Mouse (Mus musculus): ENCODE results near the gene Uqcc1. TPM values are rescaled to one million over a fixed set of nuclear protein-coding genes. Genes with fewer than 3 reads are reported as not detected.

Gene Uqcc1
- polyA plus RNA-seq, 1 experiment = 12.1 TPM

- TF ChIP-seq POLR2A (IDR thresholded peaks at IDR 0.05; ENCODE audit: low read depth, low read length) = no peak
- no peak for TF ChIP-seq CTCF (IDR thresholded peaks at IDR 0.05; ENCODE audit: extremely low read depth, insufficient read depth, insufficient read length, insufficient replicate concordance)
- no peak overlapping the region for H3K27ac ChIP-seq (ENCODE audit: insufficient read depth, low read length)
- DNase-seq (ENCODE audit: low read depth in 1 of 2, low spot score in 2 of 2) = no peak
- H3K36me3 ChIP-seq (ENCODE audit: control insufficient read depth, insufficient read depth, low read length) = peaks cover 7% of the 10 kb centered on the region; the same call in 1 of the 2 replicates
- H3K4me3 ChIP-seq (ENCODE audit: extremely low read depth, insufficient read depth, insufficient read length) = no peak overlapping the region
- H3K27me3 ChIP-seq (ENCODE audit: control insufficient read depth, insufficient read depth, low read length) = no peaks in the 10 kb centered on the region
- WGBS = 96% methylated on average over 13 of the region's 13 CpGs
- no peaks in the 10 kb centered on the region for H3K4me1 ChIP-seq (ENCODE audit: control insufficient read depth, insufficient read depth, insufficient read length)
Observed at GRCm38 (mm10) chr2:155894307-155895045, 35.6 kb downstream of the Uqcc1 start.

- 97% methylated on average over 12 of the region's 12 CpGs for WGBS
Observed at GRCm38 (mm10) chr2:155886776-155887175, 43.3 kb downstream of the Uqcc1 start.

GRCm38 (mm10) chr2:155885271-155885697 lies 44.8 kb downstream of the Uqcc1 start:
- WGBS = 94% methylated on average over 10 of the region's 10 CpGs
- TF ChIP-seq POLR2A (IDR thresholded peaks at IDR 0.05; ENCODE audit: low read depth, low read length) (no peak), CTCF (IDR thresholded peaks at IDR 0.05; ENCODE audit: extremely low read depth, insufficient read depth, insufficient read length, insufficient replicate concordance) (no peak)
- peaks cover 7% of the 10 kb centered on the region for H3K36me3 ChIP-seq (ENCODE audit: control insufficient read depth, insufficient read depth, low read length)

More at GRCm38 (mm10) chr2:155886776-155887175, 43.3 kb downstream of the Uqcc1 start:
- no peak overlapping the region for H3K27ac ChIP-seq (ENCODE audit: insufficient read depth, low read length)
- no peaks in the 10 kb centered on the region; the same call in 1 of the 2 replicates for H3K4me1 ChIP-seq (ENCODE audit: control insufficient read depth, insufficient read depth, insufficient read length)
- H3K27me3 ChIP-seq (ENCODE audit: control insufficient read depth, insufficient read depth, low read length) = no peaks in the 10 kb centered on the region
- no peak overlapping the region for H3K4me3 ChIP-seq (ENCODE audit: extremely low read depth, insufficient read depth, insufficient read length)
- TF ChIP-seq POLR2A (IDR thresholded peaks at IDR 0.05; ENCODE audit: low read depth, low read length) (no peak), CTCF (IDR thresholded peaks at IDR 0.05; ENCODE audit: extremely low read depth, insufficient read depth, insufficient read length, insufficient replicate concordance) (no peak)
- H3K36me3 ChIP-seq (ENCODE audit: control insufficient read depth, insufficient read depth, low read length) = peaks cover 6% of the 10 kb centered on the region
- DNase-seq (ENCODE audit: low read depth in 1 of 2, low spot score in 2 of 2) = no peak

GRCm38 (mm10) chr2:155882087-155882486 lies 48.0 kb downstream of the Uqcc1 start:
- no peak overlapping the region for H3K27ac ChIP-seq (ENCODE audit: insufficient read depth, low read length)
- 81% methylated on average over 3 of the region's 3 CpGs for WGBS
- TF ChIP-seq POLR2A (IDR thresholded peaks at IDR 0.05; ENCODE audit: low read depth, low read length) (no peak), CTCF (IDR thresholded peaks at IDR 0.05; ENCODE audit: extremely low read depth, insufficient read depth, insufficient read length, insufficient replicate concordance) (no peak)
- no peaks in the 10 kb centered on the region for H3K27me3 ChIP-seq (ENCODE audit: control insufficient read depth, insufficient read depth, low read length)
- H3K36me3 ChIP-seq (ENCODE audit: control insufficient read depth, insufficient read depth, low read length) = peaks cover 13% of the 10 kb centered on the region; the same call in 1 of the 2 replicates
- no peaks in the 10 kb centered on the region; the same call in 1 of the 2 replicates for H3K4me1 ChIP-seq (ENCODE audit: control insufficient read depth, insufficient read depth, insufficient read length)
- no peak for DNase-seq (ENCODE audit: low read depth in 1 of 2, low spot score in 2 of 2)
- H3K4me3 ChIP-seq (ENCODE audit: extremely low read depth, insufficient read depth, insufficient read length) = no peak overlapping the region

More at GRCm38 (mm10) chr2:155885271-155885697, 44.8 kb downstream of the Uqcc1 start:
- no peak overlapping the region for H3K27ac ChIP-seq (ENCODE audit: insufficient read depth, low read length)
- no peaks in the 10 kb centered on the region for H3K27me3 ChIP-seq (ENCODE audit: control insufficient read depth, insufficient read depth, low read length)
- DNase-seq (ENCODE audit: low read depth in 1 of 2, low spot score in 2 of 2) = no peak
- H3K4me1 ChIP-seq (ENCODE audit: control insufficient read depth, insufficient read depth, insufficient read length) = no peaks in the 10 kb centered on the region; the same call in 1 of the 2 replicates
- no peak overlapping the region for H3K4me3 ChIP-seq (ENCODE audit: extremely low read depth, insufficient read depth, insufficient read length)

GRCm38 (mm10) chr2:155878964-155879876 lies 50.9 kb downstream of the Uqcc1 start:
- no peak for TF ChIP-seq CTCF (IDR thresholded peaks at IDR 0.05; ENCODE audit: extremely low read depth, insufficient read depth, insufficient read length, insufficient replicate concordance)
- TF ChIP-seq POLR2A (IDR thresholded peaks at IDR 0.05; ENCODE audit: low read depth, low read length) = no peak
- WGBS = 84% methylated on average over 21 of the region's 21 CpGs
- Histone ChIP-seq H3K4me1 (ENCODE audit: control insufficient read depth, insufficient read depth, insufficient read length) (no peaks in the 10 kb centered on the region), H3K27ac (ENCODE audit: insufficient read depth, low read length) (no peak overlapping the region), H3K27me3 (ENCODE audit: control insufficient read depth, insufficient read depth, low read length) (no peaks in the 10 kb centered on the region), H3K4me3 (ENCODE audit: extremely low read depth, insufficient read depth, insufficient read length) (no peak overlapping the region), H3K36me3 (ENCODE audit: control insufficient read depth, insufficient read depth, low read length) (peaks cover 11% of the 10 kb centered on the region)
- DNase-seq (ENCODE audit: low read depth in 1 of 2, low spot score in 2 of 2) = no peak

- Histone ChIP-seq H3K4me3 (ENCODE audit: extremely low read depth, insufficient read depth, insufficient read length) (no peak overlapping the region), H3K27ac (ENCODE audit: insufficient read depth, low read length) (no peak overlapping the region), H3K4me1 (ENCODE audit: control insufficient read depth, insufficient read depth, insufficient read length) (no peaks in the 10 kb centered on the region), H3K36me3 (ENCODE audit: control insufficient read depth, insufficient read depth, low read length) (peaks cover 6% of the 10 kb centered on the region), H3K27me3 (ENCODE audit: control insufficient read depth, insufficient read depth, low read length) (no peaks in the 10 kb centered on the region)
- TF ChIP-seq POLR2A (IDR thresholded peaks at IDR 0.05; ENCODE audit: low read depth, low read length) (no peak), CTCF (IDR thresholded peaks at IDR 0.05; ENCODE audit: extremely low read depth, insufficient read depth, insufficient read length, insufficient replicate concordance) (no peak)
- no peak for DNase-seq (ENCODE audit: low read depth in 1 of 2, low spot score in 2 of 2)
- 90% methylated on average over 6 of the region's 6 CpGs for WGBS
Observed at GRCm38 (mm10) chr2:155873636-155874035, 56.5 kb downstream of the Uqcc1 start.
